Mouse (Mus musculus): Measurements from ENCODE around the gene Mrgprh. TPM values are rescaled to one million over a fixed set of nuclear protein-coding genes. Genes with fewer than 3 reads are reported as not detected.

Mrgprh gene
- total and polyA plus RNA-seq, 3 experiments = not detected

GRCm38 (mm10) chr17:12910391-12910790 is 34.6 kb downstream of the Mrgprh start:
- H3K9ac ChIP-seq (ENCODE audit: control insufficient read depth, low read depth, low read length, poor library complexity, severe bottlenecking) = no peak overlapping the region
- H3K9me3 ChIP-seq (replicated peaks; ENCODE audit: insufficient read depth, low read length) = no peaks in the 10 kb centered on the region
- H3K4me3 ChIP-seq (ENCODE audit: control insufficient read depth in 1 of 2, insufficient read depth in 1 of 2, low read depth in 2 of 2, low read length in 2 of 2) = no peak overlapping the region
- DNase-seq (ENCODE audit: low read depth, low spot score) = no peak
- TF ChIP-seq POLR2AphosphoS2 (IDR thresholded peaks at IDR 0.05; ENCODE audit: low read length) (peak; percentile 37), ZNF384 (IDR thresholded peaks at IDR 0.05; ENCODE audit: low read depth, low read length) (peak; percentile 58; the same call in 1 of the 2 replicates), MAZ (IDR thresholded peaks at IDR 0.05; ENCODE audit: low read depth, low read length) (no peak), RCOR1 (IDR thresholded peaks at IDR 0.05; ENCODE audit: low read depth, low read length) (no peak), MYC (IDR thresholded peaks at IDR 0.05; ENCODE audit: low read depth, low read length) (no peak), NELFE (IDR thresholded peaks at IDR 0.05; ENCODE audit: low read depth, low read length) (no peak)
- peaks cover 5 to 10% of the 10 kb centered on the region in 2 experiments; a peak in 3 of 4 replicates for H3K36me3 ChIP-seq (ENCODE audit: control insufficient read depth in 1 of 2, insufficient read depth in 2 of 2, low read length in 2 of 2)
- no peak overlapping the region for H3K27ac ChIP-seq (ENCODE audit: control insufficient read depth, low read depth, low read length)
- H3K4me1 ChIP-seq (ENCODE audit: control insufficient read depth in 1 of 2, insufficient read depth in 2 of 2, low read length in 2 of 2) = 0 out of 4 replicates have a peak, but pooled peaks cover 0 to 3% of the 10 kb centered on the region in 2 experiments
- peaks cover 14% of the 10 kb centered on the region for H3K79me2 ChIP-seq (ENCODE audit: control insufficient read depth, insufficient read depth, low read length, poor library complexity)
- no peaks in the 10 kb centered on the region for H3K27me3 ChIP-seq (ENCODE audit: control insufficient read depth in 1 of 2, insufficient read depth in 2 of 2, low read length in 2 of 2)

- H3K4me1 ChIP-seq (ENCODE audit: control insufficient read depth in 1 of 2, insufficient read depth in 2 of 2, low read length in 2 of 2) = peaks cover 0 to 6% of the 10 kb centered on the region in 2 experiments; a peak in 2 of 4 replicates
- peaks cover 31 to 36% of the 10 kb centered on the region in 2 experiments for H3K36me3 ChIP-seq (ENCODE audit: control insufficient read depth in 1 of 2, insufficient read depth in 2 of 2, low read length in 2 of 2)
- H3K9ac ChIP-seq (ENCODE audit: control insufficient read depth, low read depth, low read length, poor library complexity, severe bottlenecking) = peak within 1 kb of the TSS; percentile 93
- peaks cover 41% of the 10 kb centered on the region for H3K79me2 ChIP-seq (ENCODE audit: control insufficient read depth, insufficient read depth, low read length, poor library complexity)
- no peaks in the 10 kb centered on the region for H3K9me3 ChIP-seq (replicated peaks; ENCODE audit: insufficient read depth, low read length)
- no peaks in the 10 kb centered on the region for H3K27me3 ChIP-seq (ENCODE audit: control insufficient read depth in 1 of 2, insufficient read depth in 2 of 2, low read length in 2 of 2)
- H3K27ac ChIP-seq (ENCODE audit: control insufficient read depth, low read depth, low read length) = peak within 1 kb of the TSS; percentile 92
- H3K4me3 ChIP-seq (ENCODE audit: control insufficient read depth in 1 of 2, insufficient read depth in 1 of 2, low read depth in 2 of 2, low read length in 2 of 2) = peak within 1 kb of the TSS; percentile 65 to 97
- TF ChIP-seq BHLHE40 (IDR thresholded peaks at IDR 0.05; ENCODE audit: borderline replicate concordance, low read depth, low read length) (no peak), MXI1 (IDR thresholded peaks at IDR 0.05; ENCODE audit: low read depth, low read length) (peak; percentile 45; the same call in 1 of the 2 replicates), POLR2A (IDR thresholded peaks at IDR 0.05; ENCODE audit: control insufficient read depth in 1 of 2, insufficient read depth in 1 of 2, low read depth in 1 of 2, low read length in 2 of 2, poor library complexity in 1 of 2) (0 out of 4 replicates have a peak, but pooled peaks of 1 of the 2 experiments have one; percentile 8), RAD21 (IDR thresholded peaks at IDR 0.05; ENCODE audit: low read depth, low read length) (no peak), SIN3A (IDR thresholded peaks at IDR 0.05; ENCODE audit: low read length) (peak; percentile 11; the same call in 1 of the 2 replicates), HCFC1 (IDR thresholded peaks at IDR 0.05; ENCODE audit: low read depth, low read length) (no peak), TCF12 (IDR thresholded peaks at IDR 0.05; ENCODE audit: low read depth, low read length) (no peak)
- no peak for DNase-seq (ENCODE audit: low read depth, low spot score)
Measured at GRCm38 (mm10) chr17:12915488-12915880, 39.6 kb downstream of the Mrgprh start, which contains the start of gene Tcp1. Tcp1 (plus strand) TSS chr17:12915701.

GRCm38 (mm10) chr17:12915881-12916583 is 40.2 kb downstream of the Mrgprh start, which contains the start of gene Mrpl18:
Mrpl18 (minus strand) TSS chr17:12916345.
- Histone ChIP-seq H3K4me3 (ENCODE audit: control insufficient read depth in 1 of 2, insufficient read depth in 1 of 2, low read depth in 2 of 2, low read length in 2 of 2) (peak within 1 kb of the TSS; percentile 65 to 97), H3K9me3 (replicated peaks; ENCODE audit: insufficient read depth, low read length) (no peaks in the 10 kb centered on the region), H3K36me3 (ENCODE audit: control insufficient read depth in 1 of 2, insufficient read depth in 2 of 2, low read length in 2 of 2) (peaks cover 36 to 38% of the 10 kb centered on the region in 2 experiments), H3K27ac (ENCODE audit: control insufficient read depth, low read depth, low read length) (peak within 1 kb of the TSS; percentile 92), H3K27me3 (ENCODE audit: control insufficient read depth in 1 of 2, insufficient read depth in 2 of 2, low read length in 2 of 2) (no peaks in the 10 kb centered on the region), H3K4me1 (ENCODE audit: control insufficient read depth in 1 of 2, insufficient read depth in 2 of 2, low read length in 2 of 2) (peaks cover 0 to 6% of the 10 kb centered on the region in 2 experiments; a peak in 2 of 4 replicates), H3K79me2 (ENCODE audit: control insufficient read depth, insufficient read depth, low read length, poor library complexity) (peaks cover 41% of the 10 kb centered on the region), H3K9ac (ENCODE audit: control insufficient read depth, low read depth, low read length, poor library complexity, severe bottlenecking) (peak within 1 kb of the TSS; percentile 93)
- peak; percentile 99 for DNase-seq (ENCODE audit: low read depth, low spot score)
- TF ChIP-seq SMC3 (IDR thresholded peaks at IDR 0.05; ENCODE audit: low read depth, low read length) = no peak
- peak; percentile 95 for TF ChIP-seq ELF1 (IDR thresholded peaks at IDR 0.05; ENCODE audit: low read depth, low read length)
- peak; percentile 20; the same call in 1 of the 2 replicates for TF ChIP-seq ETS1 (IDR thresholded peaks at IDR 0.05; ENCODE audit: low read depth, low read length)
- no peak for TF ChIP-seq CTCF (IDR thresholded peaks at IDR 0.05 in 2 of 3, conservative IDR thresholded peaks at IDR 0.05 in 1 of 3; ENCODE audit: control insufficient read depth in 1 of 3, insufficient read depth in 1 of 3, low read depth in 2 of 3, low read length in 3 of 3, poor library complexity in 1 of 3, severe bottlenecking in 1 of 3)
- TF ChIP-seq USF1 (IDR thresholded peaks at IDR 0.05; ENCODE audit: low read depth, low read length) = no peak
- no peak for TF ChIP-seq JUND (IDR thresholded peaks at IDR 0.05; ENCODE audit: low read depth, low read length)
- TF ChIP-seq ZMIZ1 (IDR thresholded peaks at IDR 0.05; ENCODE audit: low read depth, low read length) = peak; percentile 73; the same call in 1 of the 2 replicates
- TF ChIP-seq EP300 (IDR thresholded peaks at IDR 0.05; ENCODE audit: low read depth in 1 of 2, low read length in 2 of 2) = peak in 1 of 2 experiments; percentile 37; a peak in 2 of 4 replicates
- no peak for TF ChIP-seq USF2 (IDR thresholded peaks at IDR 0.05; ENCODE audit: borderline replicate concordance in 1 of 2, insufficient read depth in 1 of 2, low read depth in 1 of 2, low read length in 2 of 2)
- peak; percentile 90 for TF ChIP-seq MAX (IDR thresholded peaks at IDR 0.05; ENCODE audit: low read length)
- TF ChIP-seq RCOR1 (IDR thresholded peaks at IDR 0.05; ENCODE audit: low read depth, low read length) = no peak
- TF ChIP-seq E2F4 (IDR thresholded peaks at IDR 0.05; ENCODE audit: borderline replicate concordance, low read depth, low read length) = peak; percentile 98
- TF ChIP-seq MYB (IDR thresholded peaks at IDR 0.05; ENCODE audit: low read depth, low read length) = peak; percentile 92

Measured in MEL (cell line).